Mouse (Mus musculus) midbrain, postnatal 0 days (tissue): ENCODE data around the gene Ankdd1b. TPM values are rescaled to one million over a fixed set of nuclear protein-coding genes. Genes with fewer than 3 reads are reported as not detected.

Experiments
- ATAC-seq: fragments of 200-750 bp; cut with Nextera tagmentation; 2 replicates; pipeline ENCODE4 v1.8.0; 2017; ENCODE audit warnings: moderate number of reproducible peaks, mild to moderate bottlenecking, moderate TSS enrichment, moderate library complexity; ENCODE audit not compliant: low FRiP score
- DNase-seq: peaks from one replicate; pipeline ENCODE4 v3.0.0-alpha.2; 2015; ENCODE audit warnings: low spot score
- H3K27ac ChIP-seq: fragments of 300-500 bp; sonication (generic); 2 replicates; pipeline ENCODE4 v1.5.1; 2014; ENCODE audit warnings: low read depth, mild to moderate bottlenecking, low read length, mixed read lengths
- H3K27me3 ChIP-seq: fragments of 300-500 bp; sonication (generic); 2 replicates; pipeline ENCODE4 v1.6.1; 2014; ENCODE audit warnings: low read length, control low read depth, mixed read lengths; ENCODE audit not compliant: insufficient read depth
- H3K36me3 ChIP-seq: fragments of 300-500 bp; sonication (generic); 2 replicates; pipeline ENCODE4 v1.6.1; 2014; ENCODE audit warnings: low read length, control low read depth, mixed read lengths; ENCODE audit not compliant: insufficient read depth
- H3K4me1 ChIP-seq: fragments of 300-500 bp; sonication (generic); 2 replicates; pipeline ENCODE4 v1.6.1; 2014; ENCODE audit warnings: mild to moderate bottlenecking, control low read depth, antibody characterized with exemption, low read length, mixed read lengths; ENCODE audit not compliant: insufficient read depth
- H3K4me2 ChIP-seq: fragments of 300-500 bp; sonication (generic); 2 replicates; pipeline ENCODE4 v1.6.1; 2014; ENCODE audit warnings: low read depth, mild to moderate bottlenecking, low read length, mixed read lengths; ENCODE audit not compliant: poor library complexity, severe bottlenecking
- H3K4me3 ChIP-seq: fragments of 300-500 bp; sonication (generic); 2 replicates; pipeline ENCODE4 v1.5.1; 2014; ENCODE audit warnings: low read depth, mild to moderate bottlenecking, low read length, moderate library complexity
- H3K9ac ChIP-seq: fragments of 300-500 bp; sonication (generic); replicated peaks from 2 replicates; pipeline ENCODE4 v1.6.1; 2014; ENCODE audit warnings: mild to moderate bottlenecking, low read length, moderate library complexity, mixed read lengths; ENCODE audit not compliant: poor library complexity, severe bottlenecking
- H3K9me3 ChIP-seq: fragments of 300-500 bp; sonication (generic); 2 replicates; pipeline ENCODE4 v1.6.1; 2016; ENCODE audit warnings: low read length, control low read depth
- CTCF ChIP-seq: IDR thresholded peaks from 2 replicates; pipeline ENCODE4 v1.5.1; 2016; ENCODE audit warnings: antibody characterized with exemption, mild to moderate bottlenecking
- WGBS: fragments of 180-500 bp; shearing (Covaris S2); extraction: QIAGEN DNeasy Blood & Tissue Kit; methylation state at CpG from one replicate; pipeline ENCODE4 v1.1.7; 2014; 5-methylcytosine and 5-hydroxymethylcytosine counted together
- polyA plus RNA-seq: library from polyadenylated mRNA; unstranded; fragments of >200 nt; fragmentation: Nextera tagmentation; extraction: Ambion mirVana; gene quantifications from 2 replicates; pipeline ENCODE4 v1.2.1, GENCODE M21; 2015
- total RNA-seq: library from RNA; depleted of rRNA; stranded (reverse); fragments of >200 nt; gene quantifications from 2 replicates; pipeline ENCODE4 v1.2.3, GENCODE M21; 2014

Ankdd1b gene
- total and polyA plus RNA-seq, 2 experiments from 2014 or later: 0.22 TPM; not detected in 1

GRCm38 (mm10) chr13:96436921-96437320 lies 34.1 kb downstream of the Ankdd1b start:
- 94% methylated on average over 1 of the region's 1 CpGs for WGBS
- Histone ChIP-seq H3K4me3 (no peak overlapping the region), H3K36me3 (no peaks in the 10 kb centered on the region), H3K4me2 (no peak overlapping the region), H3K4me1 (no peaks in the 10 kb centered on the region), H3K27ac (no peak overlapping the region), H3K27me3 (no peaks in the 10 kb centered on the region), H3K9me3 (no peaks in the 10 kb centered on the region), H3K9ac (no peak overlapping the region)
- ATAC-seq: no peak
- DNase-seq: no peak
- TF ChIP-seq CTCF: no peak

- Histone ChIP-seq H3K9ac (no peak overlapping the region), H3K4me1 (no peaks in the 10 kb centered on the region), H3K4me2 (no peak overlapping the region), H3K27me3 (no peaks in the 10 kb centered on the region), H3K4me3 (no peak overlapping the region), H3K27ac (no peak overlapping the region), H3K36me3 (no peaks in the 10 kb centered on the region), H3K9me3 (no peaks in the 10 kb centered on the region)
- 46% methylated on average over 12 of the region's 13 CpGs for WGBS
- TF ChIP-seq CTCF: peak; percentile 23; the same call in 1 of the 2 replicates
- DNase-seq (no peak), ATAC-seq (no peak)
Measured at GRCm38 (mm10) chr13:96435793-96436192, 35.2 kb downstream of the Ankdd1b start.

GRCm38 (mm10) chr13:96434899-96435331 lies 36.1 kb downstream of the Ankdd1b start:
- no peak overlapping the region for H3K4me2 ChIP-seq
- no peak for DNase-seq

GRCm38 (mm10) chr13:96433648-96434190 lies 37.3 kb downstream of the Ankdd1b start:
- no peak overlapping the region for H3K4me2 ChIP-seq
- no peak overlapping the region for H3K4me3 ChIP-seq
- ATAC-seq: no peak
- H3K27ac ChIP-seq: no peak overlapping the region
- H3K9me3 ChIP-seq: no peaks in the 10 kb centered on the region
- no peak for DNase-seq
- H3K27me3 ChIP-seq: no peaks in the 10 kb centered on the region
- no peak overlapping the region for H3K9ac ChIP-seq
- H3K36me3 ChIP-seq: no peaks in the 10 kb centered on the region
- no peaks in the 10 kb centered on the region for H3K4me1 ChIP-seq
- WGBS: 79% methylated on average over 11 of the region's 11 CpGs
- no peak for TF ChIP-seq CTCF

More at GRCm38 (mm10) chr13:96434899-96435331, 36.1 kb downstream of the Ankdd1b start:
- no peak for TF ChIP-seq CTCF
- WGBS: 56% methylated on average over 5 of the region's 5 CpGs
- no peaks in the 10 kb centered on the region for H3K9me3 ChIP-seq
- no peaks in the 10 kb centered on the region for H3K4me1 ChIP-seq
- H3K9ac ChIP-seq: no peak overlapping the region
- no peaks in the 10 kb centered on the region for H3K27me3 ChIP-seq
- no peaks in the 10 kb centered on the region for H3K36me3 ChIP-seq
- no peak overlapping the region for H3K4me3 ChIP-seq
- no peak for ATAC-seq
- no peak overlapping the region for H3K27ac ChIP-seq

- Histone ChIP-seq H3K4me3 (no peak overlapping the region), H3K4me1 (no peaks in the 10 kb centered on the region), H3K9ac (no peak overlapping the region), H3K27me3 (no peaks in the 10 kb centered on the region), H3K9me3 (no peaks in the 10 kb centered on the region), H3K27ac (no peak overlapping the region), H3K4me2 (no peak overlapping the region), H3K36me3 (no peaks in the 10 kb centered on the region)
- no peak for TF ChIP-seq CTCF
- 91% methylated on average over 6 of the region's 6 CpGs for WGBS
- DNase-seq: no peak
- no peak for ATAC-seq
Measured at GRCm38 (mm10) chr13:96433041-96433440, 38.0 kb downstream of the Ankdd1b start.

DNA sequence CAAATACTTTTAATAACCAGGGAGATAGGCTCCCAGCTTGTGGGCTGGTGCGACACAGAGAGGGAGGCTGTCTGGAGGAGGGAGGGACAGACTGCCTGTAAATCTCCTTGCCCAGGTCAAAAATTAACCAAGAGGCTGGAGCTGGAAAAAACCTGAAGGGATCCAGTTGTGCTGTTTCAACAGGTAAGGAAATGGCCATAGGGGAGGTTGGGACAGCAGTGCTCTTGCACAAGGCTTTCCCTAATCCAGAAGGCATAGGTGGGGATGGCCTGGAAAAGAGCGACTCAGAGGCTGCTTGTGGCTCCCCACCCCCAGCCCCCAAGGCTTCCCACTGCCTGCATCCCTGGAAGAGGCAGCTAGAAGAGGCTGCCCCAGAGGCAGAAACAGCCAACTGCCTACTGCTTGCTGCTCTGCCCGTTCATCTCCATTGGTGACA lies 38.6 kb downstream of the Ankdd1b start:
- DNase-seq (no peak), ATAC-seq (no peak)
- Histone ChIP-seq H3K9me3 (no peaks in the 10 kb centered on the region), H3K4me1 (no peaks in the 10 kb centered on the region), H3K27me3 (no peaks in the 10 kb centered on the region), H3K27ac (no peak overlapping the region), H3K4me3 (no peak overlapping the region), H3K4me2 (no peak overlapping the region), H3K36me3 (no peaks in the 10 kb centered on the region), H3K9ac (no peak overlapping the region)
- TF ChIP-seq CTCF: no peak
- 64% methylated on average over 3 of the region's 3 CpGs for WGBS
